Mouse (Mus musculus): ENCODE measurements around the gene Pla2g4e. TPM values are rescaled to one million over a fixed set of nuclear protein-coding genes. Genes with fewer than 3 reads are reported as not detected.

The Pla2g4e gene
- polyA plus RNA-seq, 1 experiment from 2014 or later = not detected

Other genes starting within 250 kb of the Pla2g4e start
- 8.5 and 9.7 TPM in 2 replicates for gene Jmjd7, start 217.9 kb downstream of the Pla2g4e start, polyA plus RNA-seq (2016; fragmentation: Nextera tagmentation; extraction: Ambion mirVana)
- 0.86 and 2.0 TPM in 2 replicates for gene Gm28042, start 217.8 kb downstream of the Pla2g4e start, polyA plus RNA-seq (2016; fragmentation: Nextera tagmentation; extraction: Ambion mirVana)
- 0.56 and 0.73 TPM in 2 replicates for gene Pla2g4b, start 211.9 kb downstream of the Pla2g4e start, polyA plus RNA-seq (2016; fragmentation: Nextera tagmentation; extraction: Ambion mirVana)
- gene Ehd4, start 90.7 kb downstream of the Pla2g4e start, polyA plus RNA-seq (2016; fragmentation: Nextera tagmentation; extraction: Ambion mirVana) = 27.2 and 28.7 TPM in 2 replicates
- gene Pla2g4d, start 43.9 kb upstream of the Pla2g4e start, polyA plus RNA-seq (2016; fragmentation: Nextera tagmentation; extraction: Ambion mirVana) = not detected in 2 replicates
- gene Pla2g4f, start 68.8 kb upstream of the Pla2g4e start, polyA plus RNA-seq (2016; fragmentation: Nextera tagmentation; extraction: Ambion mirVana) = 0.05 TPM in 1 of 2 replicates, not detected in the other
- 11.5 and 12.2 TPM in 2 replicates for gene Vps39, start 107.8 kb upstream of the Pla2g4e start, polyA plus RNA-seq (2016; fragmentation: Nextera tagmentation; extraction: Ambion mirVana)
- 5.0 and 7.3 TPM in 2 replicates for gene Ganc, start 158.6 kb upstream of the Pla2g4e start, polyA plus RNA-seq (2016; fragmentation: Nextera tagmentation; extraction: Ambion mirVana)
- 5.0 and 5.4 TPM in 2 replicates for gene Tmem87a, start 158.8 kb upstream of the Pla2g4e start, polyA plus RNA-seq (2016; fragmentation: Nextera tagmentation; extraction: Ambion mirVana)
- 6.3 and 6.9 TPM in 2 replicates for gene Capn3, start 210.7 kb upstream of the Pla2g4e start, polyA plus RNA-seq (2016; fragmentation: Nextera tagmentation; extraction: Ambion mirVana)